Mouse (Mus musculus) embryonic facial prominence, embryonic 14.5 days (tissue): ENCODE results near the gene Mok. TPM values are rescaled to one million over a fixed set of nuclear protein-coding genes. Genes with fewer than 3 reads are reported as not detected.

Experiments
- ATAC-seq: fragments of 200-750 bp; cut with Nextera tagmentation; 2 replicates; pipeline ENCODE4 v1.8.0; 2017; ENCODE audit warnings: low read depth, moderate number of reproducible peaks, moderate TSS enrichment
- DNase-seq: peaks from one replicate; pipeline ENCODE4 v3.0.0-alpha.2; 2015; ENCODE audit warnings: low spot score
- H3K27ac ChIP-seq: fragments of 300-500 bp; sonication (generic); replicated peaks from 2 replicates; pipeline ENCODE4 v1.5.1; 2014; ENCODE audit warnings: low read depth, mild to moderate bottlenecking, low read length, moderate library complexity
- H3K27me3 ChIP-seq: fragments of 300-500 bp; sonication (generic); replicated peaks from 2 replicates; pipeline ENCODE4 v1.6.1; 2014; ENCODE audit warnings: low read length; ENCODE audit not compliant: control insufficient read depth, insufficient read depth
- H3K36me3 ChIP-seq: fragments of 300-500 bp; sonication (generic); 2 replicates; pipeline ENCODE4 v1.6.1; 2014; ENCODE audit warnings: low read length, mixed read lengths; ENCODE audit not compliant: control insufficient read depth, insufficient read depth
- H3K4me1 ChIP-seq: fragments of 300-500 bp; sonication (generic); 2 replicates; pipeline ENCODE4 v1.6.1; 2014; ENCODE audit warnings: antibody characterized with exemption, low read length; ENCODE audit not compliant: control insufficient read depth, insufficient read depth
- H3K4me2 ChIP-seq: fragments of 300-500 bp; sonication (generic); 2 replicates; pipeline ENCODE4 v1.6.1; 2014; ENCODE audit warnings: low read depth, mild to moderate bottlenecking, low read length, moderate library complexity, mixed read lengths
- H3K4me3 ChIP-seq: fragments of 300-500 bp; sonication (generic); 2 replicates; pipeline ENCODE4 v1.5.1; 2014; ENCODE audit warnings: low read depth, mild to moderate bottlenecking, low read length
- H3K9ac ChIP-seq: fragments of 300-500 bp; sonication (generic); 2 replicates; pipeline ENCODE4 v1.6.1; 2014; ENCODE audit warnings: low read depth, mild to moderate bottlenecking, low read length, moderate library complexity, mixed read lengths
- H3K9me3 ChIP-seq: fragments of 300-500 bp; sonication (generic); 2 replicates; pipeline ENCODE4 v1.6.1; 2016; ENCODE audit warnings: low read length; ENCODE audit not compliant: control insufficient read depth
- WGBS: fragments of 180-500 bp; shearing (Covaris S2); extraction: QIAGEN DNeasy Blood & Tissue Kit; methylation state at CpG from one replicate; pipeline ENCODE4 v1.1.7; 2014; 5-methylcytosine and 5-hydroxymethylcytosine counted together
- polyA plus RNA-seq: library from polyadenylated mRNA; unstranded; fragments of >200 nt; fragmentation: Nextera tagmentation; extraction: Ambion mirVana; gene quantifications from 2 replicates; pipeline ENCODE4 v1.2.1, GENCODE M21; 2014

Gene Mok
- polyA plus RNA-seq, 1 experiment from 2014 or later: 6.1 TPM

GRCm38 (mm10) chr12:110854786-110855737 is 14.3 kb upstream of the Mok start:
- Histone ChIP-seq H3K36me3 (peaks cover 32% of the 10 kb centered on the region), H3K9me3 (no peaks in the 10 kb centered on the region), H3K27me3 (no peaks in the 10 kb centered on the region), H3K4me2 (no peak overlapping the region), H3K9ac (no peak overlapping the region), H3K4me1 (no peaks in the 10 kb centered on the region; the same call in 1 of the 2 replicates), H3K27ac (0 out of 2 replicates have a peak overlapping the region, but pooled peaks have one; percentile 21), H3K4me3 (no peak overlapping the region)
- WGBS: 85% methylated on average over 32 of the region's 32 CpGs
- peak; percentile 50; the same call in 1 of the 2 replicates for ATAC-seq
- peak; percentile 45 for DNase-seq

DNA sequence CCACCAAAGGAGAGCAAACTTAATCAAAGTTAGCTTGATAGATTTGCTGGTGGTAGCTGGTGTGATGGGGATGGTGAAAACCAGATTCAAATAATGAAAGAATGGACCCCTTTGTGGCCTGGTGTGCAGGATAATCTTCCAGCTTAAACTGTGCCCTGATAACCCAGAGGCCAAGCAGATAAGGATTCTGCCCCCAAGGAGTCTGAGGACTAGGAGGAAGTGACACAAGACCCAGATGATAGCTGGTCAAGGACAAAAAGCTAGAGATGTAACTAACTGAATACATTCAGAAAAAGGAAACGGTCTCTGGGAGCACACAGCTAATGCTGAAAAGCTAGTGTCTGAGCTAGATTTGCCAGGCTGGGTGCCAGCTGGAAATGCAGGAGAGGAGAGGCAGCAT is 11.2 kb upstream of the Mok start:
- no peak for DNase-seq
- ATAC-seq: no peak
- Histone ChIP-seq H3K27ac (no peak overlapping the region), H3K27me3 (no peaks in the 10 kb centered on the region), H3K4me3 (no peak overlapping the region), H3K9ac (0 out of 2 replicates have a peak overlapping the region, but pooled peaks have one; percentile 5), H3K4me1 (no peaks in the 10 kb centered on the region; the same call in 1 of the 2 replicates), H3K36me3 (peaks cover 18% of the 10 kb centered on the region), H3K4me2 (no peak overlapping the region), H3K9me3 (no peaks in the 10 kb centered on the region)
- 85% methylated on average over 1 of the region's 1 CpGs for whole genome bisulfite sequencing

GRCm38 (mm10) chr12:110851414-110851813 is 10.7 kb upstream of the Mok start:
- Histone ChIP-seq H3K27me3 (0 out of 2 replicates have a peak, but pooled peaks cover 2% of the 10 kb centered on the region), H3K27ac (no peak overlapping the region), H3K9ac (peak overlapping the region; percentile 5; the same call in 1 of the 2 replicates), H3K36me3 (peaks cover 15% of the 10 kb centered on the region), H3K4me1 (no peaks in the 10 kb centered on the region; the same call in 1 of the 2 replicates), H3K9me3 (no peaks in the 10 kb centered on the region), H3K4me2 (peak overlapping the region; percentile 78), H3K4me3 (peak overlapping the region; percentile 88)
- DNase-seq: no peak
- no peak for ATAC-seq
- 74% methylated on average over 12 of the region's 12 CpGs for WGBS

DNA sequence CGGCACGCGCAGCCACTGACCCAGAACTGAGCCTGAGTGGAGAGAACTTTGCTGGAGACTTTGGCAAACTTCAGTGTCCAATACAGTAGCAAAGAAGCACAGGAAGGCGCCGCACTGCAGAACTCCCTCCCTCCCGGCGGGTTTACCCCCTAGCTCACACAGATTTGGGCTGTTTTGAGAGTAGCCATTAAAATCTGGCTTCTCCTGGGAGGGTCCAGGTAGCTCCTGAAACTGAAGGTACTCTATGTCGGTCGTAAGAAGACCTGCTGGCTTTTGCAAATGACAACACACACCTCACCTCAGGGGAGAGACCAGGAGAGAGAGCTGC is 10.2 kb upstream of the Mok start:
- no peaks in the 10 kb centered on the region; the same call in 1 of the 2 replicates for H3K4me1 ChIP-seq
- no peaks in the 10 kb centered on the region for H3K9me3 ChIP-seq
- peaks cover 10% of the 10 kb centered on the region for H3K36me3 ChIP-seq
- peak overlapping the region; percentile 88 for H3K4me3 ChIP-seq
- peak overlapping the region; percentile 84 for H3K27ac ChIP-seq
- ATAC-seq (no peak), DNase-seq (no peak)
- 13% methylated on average over 9 of the region's 9 CpGs for WGBS
- H3K4me2 ChIP-seq: peak overlapping the region; percentile 78
- peak overlapping the region; percentile 95 for H3K9ac ChIP-seq
- H3K27me3 ChIP-seq: 0 out of 2 replicates have a peak, but pooled peaks cover 5% of the 10 kb centered on the region

DNA sequence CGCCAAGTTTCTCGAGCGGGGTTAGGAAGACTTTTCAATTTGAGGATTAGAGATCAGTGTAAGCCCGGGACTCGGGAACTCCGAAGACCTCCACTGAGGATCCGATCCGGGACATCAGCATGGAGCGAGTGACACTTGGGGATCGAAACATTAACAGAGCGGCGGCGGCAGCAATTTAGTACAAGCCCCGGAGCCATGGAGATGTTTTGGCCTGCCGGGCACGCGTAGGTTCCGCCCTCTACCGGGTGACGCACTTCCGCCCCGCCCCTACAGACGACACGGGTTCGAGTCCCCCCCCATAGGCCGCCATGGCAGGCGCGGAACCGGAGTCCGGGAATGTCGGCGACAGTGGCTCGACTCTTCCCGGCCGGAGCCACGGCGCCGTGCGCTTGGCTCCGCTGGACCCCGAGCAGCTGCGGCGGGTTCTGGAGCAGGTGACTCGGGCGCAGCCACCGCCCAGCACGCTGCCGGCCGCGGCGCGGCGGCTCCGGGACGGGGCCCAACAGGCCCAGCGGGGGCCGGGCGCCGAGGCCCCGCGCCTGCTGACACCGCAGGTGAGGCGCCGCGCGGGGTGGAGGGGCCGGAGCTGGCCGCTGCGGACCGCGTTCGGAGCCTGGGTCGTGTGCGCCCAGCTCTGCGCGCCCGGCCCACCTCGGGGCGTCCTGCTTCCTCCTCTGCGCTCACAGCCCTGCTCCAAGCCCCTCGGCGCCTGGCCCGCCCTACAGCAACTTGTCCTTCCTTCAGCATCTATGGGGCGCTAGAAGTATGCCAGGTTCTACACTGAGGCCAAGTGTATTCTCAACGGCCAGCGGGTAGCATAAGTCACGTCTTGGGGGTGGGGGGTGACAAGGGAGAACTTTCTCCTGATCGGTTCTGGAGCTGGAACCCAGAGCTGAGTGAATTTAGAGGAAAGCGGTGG is 9.5 kb upstream of the Mok start, which contains the start of gene Zfp839:
Gene Zfp839, plus strand, starts transcription at position 244 of the 919 bp plus-strand sequence.
- Histone ChIP-seq H3K4me1 (peaks cover 3% of the 10 kb centered on the region; the same call in 1 of the 2 replicates), H3K27me3 (0 out of 2 replicates have a peak, but pooled peaks cover 5% of the 10 kb centered on the region), H3K27ac (peak within 1 kb of the TSS; percentile 84), H3K9ac (peak within 1 kb of the TSS; percentile 95), H3K4me2 (peak within 1 kb of the TSS; percentile 78), H3K36me3 (peaks cover 3% of the 10 kb centered on the region), H3K4me3 (peak within 1 kb of the TSS; percentile 88), H3K9me3 (no peaks in the 10 kb centered on the region)
- ATAC-seq (peak; percentile 83), DNase-seq (peak; percentile 88)
- 1% methylated on average over 37 of the region's 89 CpGs for WGBS

GRCm38 (mm10) chr12:110846191-110846765 is 5.5 kb upstream of the Mok start:
- peak overlapping the region; percentile 74 for H3K4me2 ChIP-seq
- DNase-seq (no peak), ATAC-seq (no peak)
- no peaks in the 10 kb centered on the region for H3K36me3 ChIP-seq
- H3K27ac ChIP-seq: no peak overlapping the region
- 77% methylated on average over 6 of the region's 6 CpGs for WGBS
- H3K4me1 ChIP-seq: peaks cover 3% of the 10 kb centered on the region; the same call in 1 of the 2 replicates
- peak overlapping the region; percentile 49 for H3K4me3 ChIP-seq
- H3K27me3 ChIP-seq: 0 out of 2 replicates have a peak, but pooled peaks cover 5% of the 10 kb centered on the region
- H3K9ac ChIP-seq: peak overlapping the region; percentile 64; the same call in 1 of the 2 replicates
- no peaks in the 10 kb centered on the region for H3K9me3 ChIP-seq

- WGBS: under 1% methylated on average over 36 of the region's 36 CpGs
- Histone ChIP-seq H3K4me3 (peak overlapping the region; percentile 49), H3K27ac (peak overlapping the region; percentile 53), H3K4me2 (peak overlapping the region; percentile 74), H3K36me3 (no peaks in the 10 kb centered on the region), H3K27me3 (0 out of 2 replicates have a peak, but pooled peaks cover 5% of the 10 kb centered on the region), H3K9ac (peak overlapping the region; percentile 64), H3K9me3 (no peaks in the 10 kb centered on the region), H3K4me1 (0 out of 2 replicates have a peak, but pooled peaks cover 3% of the 10 kb centered on the region)
- ATAC-seq (peak; percentile 88), DNase-seq (peak; percentile 95)
Observed at GRCm38 (mm10) chr12:110845131-110845880, 4.6 kb upstream of the Mok start.
